Mouse (Mus musculus): ENCODE data around the gene Ccdc177.

Gene Ccdc177

DNA sequence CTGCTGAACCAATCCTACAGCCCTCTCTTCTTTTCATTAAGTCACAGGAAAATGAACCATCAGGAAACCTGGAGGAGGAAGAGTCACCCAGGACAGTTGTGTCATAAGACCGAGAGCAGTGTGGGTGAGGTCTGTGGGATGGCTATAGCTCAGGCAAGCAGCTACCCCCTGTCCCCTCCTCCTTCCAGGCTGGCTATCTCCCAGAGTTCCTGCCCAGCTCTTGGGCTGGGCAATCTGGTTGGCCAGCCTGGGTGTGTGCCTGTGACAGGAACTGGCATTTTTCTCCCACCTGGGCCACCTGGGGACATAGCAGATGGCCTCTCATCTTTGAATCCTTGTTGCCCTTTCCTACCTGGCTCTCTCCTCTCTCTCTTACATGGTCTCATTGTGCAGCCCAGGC, 23.4 kb upstream of the Ccdc177 start:
- no peak for DNase-seq

DNA sequence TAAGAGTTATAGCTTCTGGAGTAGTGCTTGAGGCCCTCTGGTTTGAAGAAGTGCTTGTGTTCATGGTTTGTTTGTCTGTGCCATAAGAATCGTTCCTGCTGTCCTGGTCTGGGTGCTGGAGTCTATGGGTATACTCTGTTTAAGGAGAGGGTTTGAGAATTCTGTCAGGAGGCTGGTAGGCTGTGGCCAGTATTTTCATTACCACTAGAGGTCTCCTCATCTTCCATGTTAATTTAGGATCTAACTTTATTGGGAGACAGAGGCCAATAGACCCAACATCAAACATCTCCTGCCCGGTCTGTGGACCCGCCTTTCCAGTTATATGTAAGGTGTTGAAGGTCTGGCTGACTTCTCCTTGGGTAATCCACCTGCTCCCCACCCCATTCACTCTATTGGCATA, 22.4 kb upstream of the Ccdc177 start:
- peak; percentile 32 for DNase-seq

DNA sequence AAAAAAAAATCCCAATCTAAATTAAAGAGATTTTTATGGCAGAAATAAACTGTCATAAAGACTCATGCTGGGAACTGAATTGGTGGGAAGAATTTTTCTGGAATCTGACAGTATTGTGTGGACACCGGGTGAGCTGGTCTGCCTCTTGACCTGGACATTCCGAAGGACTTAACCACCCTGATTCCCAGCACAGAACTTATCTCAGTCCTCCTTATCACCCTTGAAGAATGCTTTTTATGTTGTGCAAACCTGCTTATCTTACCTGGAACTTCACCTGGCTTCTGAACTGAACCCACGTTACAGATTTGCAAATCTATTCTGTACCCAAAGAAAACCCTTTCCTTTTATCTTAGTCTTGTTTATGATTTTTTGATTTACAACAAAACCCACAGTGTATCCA, 21.7 kb upstream of the Ccdc177 start:
- DNase-seq = no peak

DNA sequence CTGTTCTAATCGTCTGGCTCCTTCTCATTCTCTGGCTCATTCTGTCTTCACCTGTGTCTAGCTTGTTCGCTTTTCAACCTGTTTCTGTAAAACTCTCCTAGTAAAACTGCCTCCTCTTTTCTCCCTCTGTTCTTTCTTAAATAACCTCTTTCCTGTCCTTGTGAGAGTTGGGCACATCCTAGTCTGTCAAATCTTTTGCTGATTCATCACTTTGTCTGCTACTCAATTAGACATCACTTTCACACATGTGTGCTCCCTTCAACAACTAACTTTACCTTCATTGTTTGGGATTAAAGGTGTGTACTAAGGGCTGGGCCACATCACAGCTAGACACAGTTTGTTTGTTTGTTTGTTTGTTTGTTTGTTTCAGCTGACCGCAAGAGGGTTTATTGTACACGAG, 19.3 kb upstream of the Ccdc177 start:
- DNase-seq = no peak

DNA sequence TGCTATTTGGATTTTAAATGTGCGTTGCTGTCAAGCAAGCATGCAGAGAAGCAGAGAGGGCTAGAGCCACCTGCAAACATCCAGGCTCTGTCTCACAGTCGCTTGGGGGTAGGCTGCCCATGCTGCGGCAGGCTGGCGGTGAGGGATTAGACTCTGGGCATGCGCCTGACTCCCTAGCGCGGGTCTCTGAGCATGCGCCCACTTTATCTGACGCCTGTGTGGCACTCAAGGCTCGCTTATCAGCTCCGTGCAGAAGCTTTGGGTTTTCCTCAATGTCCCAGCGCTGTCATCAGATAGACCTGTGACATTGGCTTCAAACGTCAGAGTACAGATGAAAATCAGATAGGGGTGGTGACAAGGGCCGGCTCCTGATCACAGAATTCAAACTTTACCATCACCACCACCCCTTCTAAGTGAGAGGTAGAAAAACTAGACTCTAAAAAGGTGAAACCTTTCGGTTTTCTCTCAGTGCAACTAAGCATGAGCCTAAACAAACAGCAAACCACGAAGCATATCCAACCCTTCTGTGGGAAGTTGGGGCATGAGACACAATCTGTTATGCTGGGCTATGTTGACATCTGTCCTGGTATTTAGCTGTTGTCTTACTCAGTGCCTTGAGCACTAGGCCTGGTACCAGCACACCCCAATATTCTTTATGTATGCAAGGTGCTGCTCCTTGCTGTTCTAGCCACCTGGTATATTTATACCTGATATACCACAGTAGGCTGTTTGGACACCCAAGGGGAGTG, 17.9 kb upstream of the Ccdc177 start:
- no peak for DNase-seq

DNA sequence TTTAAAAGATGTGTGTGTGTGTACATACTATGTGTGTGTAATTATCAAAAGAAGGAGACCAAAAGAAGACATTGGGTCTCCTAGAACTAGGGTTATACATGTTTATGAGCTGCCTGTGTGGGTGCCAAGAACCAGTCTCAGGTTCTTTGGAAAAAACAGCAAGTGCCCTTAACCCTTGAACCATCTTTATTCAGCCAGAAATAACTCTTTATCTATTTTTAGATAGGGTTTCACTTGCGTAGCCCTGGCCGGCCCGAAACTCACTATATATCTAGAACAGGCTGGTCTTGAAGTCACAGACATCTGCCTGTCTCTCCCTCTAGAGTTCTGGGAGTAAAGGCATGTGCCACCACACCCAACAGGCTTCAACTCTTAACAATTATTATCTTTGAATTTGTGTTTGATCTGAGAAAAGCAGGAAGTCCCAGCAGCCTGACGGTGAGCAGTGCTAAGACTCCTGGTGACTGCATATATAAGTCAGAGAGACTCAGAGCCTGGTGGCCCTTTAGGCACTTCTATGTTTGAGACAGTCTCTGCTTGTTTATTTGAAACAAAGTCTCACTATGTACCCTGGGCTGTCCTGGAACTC, 15.7 kb upstream of the Ccdc177 start:
- DNase-seq = no peak

DNA sequence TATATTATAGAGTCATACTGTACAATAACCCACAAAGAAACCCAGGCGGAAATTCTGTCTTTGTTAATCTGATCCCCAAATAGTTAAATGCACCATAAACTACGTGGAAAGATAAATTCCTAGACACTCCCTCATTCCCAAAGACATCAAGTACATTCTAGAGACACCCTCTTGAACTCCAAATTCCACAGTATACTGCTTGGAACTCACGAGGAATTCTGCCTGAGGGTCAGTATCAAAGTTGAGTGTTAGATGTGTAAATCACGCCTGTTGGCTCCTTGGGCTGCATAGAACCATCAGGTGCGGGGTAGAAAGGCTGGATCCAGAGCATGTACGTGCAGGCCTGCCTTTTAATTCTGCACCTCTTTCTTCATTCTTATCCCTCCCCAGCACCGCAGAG, 14.3 kb upstream of the Ccdc177 start:
- DNase-seq = no peak

DNA sequence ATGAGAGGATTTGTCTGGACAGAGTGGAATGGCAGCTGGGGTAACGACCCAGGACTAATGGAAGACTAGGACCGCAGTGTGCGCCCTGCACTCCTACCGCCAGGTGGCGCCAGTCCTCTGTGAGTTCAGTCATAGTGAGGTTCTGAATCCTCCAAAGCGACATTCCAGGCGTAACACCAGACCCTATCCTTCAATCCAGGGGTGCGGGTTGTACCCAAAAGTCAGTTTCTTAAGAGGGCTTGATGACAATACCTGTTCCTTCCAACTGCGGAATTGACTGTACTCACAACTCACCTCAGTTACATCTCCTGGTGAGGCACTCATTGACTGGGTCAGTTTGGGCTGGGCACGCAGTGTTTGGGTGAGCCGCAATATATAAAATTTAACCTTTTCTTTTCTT, 9.2 kb upstream of the Ccdc177 start:
- peak; percentile 86 for DNase-seq

DNA sequence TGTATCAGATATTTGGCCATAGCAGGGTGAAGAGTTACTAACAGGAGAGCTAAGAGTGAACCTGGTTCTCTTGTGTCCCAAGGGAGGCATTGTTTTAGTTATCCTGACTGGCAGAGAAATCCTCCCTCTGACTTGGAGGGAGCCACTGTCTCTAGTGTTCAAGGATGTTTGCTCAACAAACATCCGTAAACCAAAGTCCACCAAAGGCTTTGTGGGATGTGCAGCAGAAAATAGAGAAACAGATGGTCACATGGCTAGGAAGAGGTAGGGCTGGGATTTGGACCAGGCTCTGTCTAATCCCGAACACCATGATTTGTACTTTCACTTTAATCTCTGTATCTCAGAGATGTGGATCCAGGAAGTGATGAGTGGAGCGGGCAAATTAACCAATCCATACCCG, 3.6 kb upstream of the Ccdc177 start:
- no peak for DNase-seq

DNA sequence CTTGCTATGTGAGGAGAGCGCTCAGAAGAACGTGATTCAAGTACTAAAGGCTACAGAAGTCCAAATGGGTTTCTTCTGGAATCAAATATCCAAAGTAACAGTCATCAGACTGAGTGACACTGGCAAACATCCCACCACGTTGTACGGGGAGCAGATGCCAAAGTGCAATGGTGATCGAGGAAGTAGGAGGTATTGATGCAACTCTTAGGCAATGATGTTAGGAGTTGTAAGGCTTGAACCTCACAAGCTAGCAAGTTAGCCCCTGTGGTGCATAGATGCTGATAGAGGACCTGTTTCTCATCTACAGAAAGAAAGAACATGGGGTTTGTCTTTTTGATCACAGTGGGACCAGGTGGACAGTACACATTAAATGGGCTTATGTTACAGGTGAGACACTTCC, 2.5 kb upstream of the Ccdc177 start:
- DNase-seq = no peak

DNA sequence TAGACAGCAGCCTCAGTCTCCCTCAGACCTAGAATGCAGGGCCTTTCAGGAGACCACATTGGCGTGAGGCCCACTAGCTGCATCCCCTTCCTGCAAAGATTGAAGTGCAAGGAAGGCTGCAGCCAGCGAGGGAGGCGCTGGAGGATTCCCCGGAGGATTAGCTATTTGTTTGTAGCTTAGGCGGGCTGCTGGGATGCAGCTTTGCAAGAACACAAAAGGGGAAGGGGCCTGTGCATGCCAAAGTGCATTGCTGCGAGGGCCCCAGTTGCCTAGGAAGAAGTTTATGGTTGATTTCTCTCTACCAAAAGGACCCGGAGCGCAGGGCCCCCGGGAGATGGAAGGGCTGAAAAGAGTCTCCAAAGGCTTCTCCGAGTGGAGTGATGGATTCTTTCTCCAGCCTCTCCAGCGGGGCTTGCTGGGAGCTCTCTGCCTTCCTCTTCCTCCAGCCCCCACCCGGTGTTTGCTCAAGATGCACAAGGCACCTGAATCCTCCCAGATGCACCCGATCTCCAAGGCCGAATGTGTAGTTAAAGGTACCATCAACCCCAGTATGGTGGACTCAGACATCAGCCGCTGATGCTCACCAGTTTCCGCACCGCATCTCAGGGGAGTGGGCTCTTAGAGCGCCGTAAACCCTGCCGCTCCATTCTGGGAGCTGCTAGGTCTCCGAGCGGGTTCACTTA, 633 bp downstream of the Ccdc177 start:
- peak; percentile 9 for DNase-seq

DNA sequence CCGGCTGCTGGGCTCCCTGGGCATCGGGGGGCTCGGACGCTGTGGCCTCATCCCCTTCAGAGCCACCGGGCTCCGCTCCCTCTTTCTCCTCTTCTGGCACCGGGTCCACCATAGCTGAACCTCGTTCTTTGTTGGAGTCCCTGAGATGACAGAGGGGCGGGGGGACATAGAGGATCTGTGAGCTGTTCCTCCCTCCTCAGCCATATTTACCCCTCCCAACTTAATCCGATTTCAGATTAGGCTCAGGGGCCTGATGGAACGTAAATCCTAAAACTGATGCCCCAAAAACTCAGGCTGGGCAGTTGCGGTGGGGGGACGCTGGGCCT, 1.1 kb downstream of the Ccdc177 start:
- no peak for DNase-seq

DNA sequence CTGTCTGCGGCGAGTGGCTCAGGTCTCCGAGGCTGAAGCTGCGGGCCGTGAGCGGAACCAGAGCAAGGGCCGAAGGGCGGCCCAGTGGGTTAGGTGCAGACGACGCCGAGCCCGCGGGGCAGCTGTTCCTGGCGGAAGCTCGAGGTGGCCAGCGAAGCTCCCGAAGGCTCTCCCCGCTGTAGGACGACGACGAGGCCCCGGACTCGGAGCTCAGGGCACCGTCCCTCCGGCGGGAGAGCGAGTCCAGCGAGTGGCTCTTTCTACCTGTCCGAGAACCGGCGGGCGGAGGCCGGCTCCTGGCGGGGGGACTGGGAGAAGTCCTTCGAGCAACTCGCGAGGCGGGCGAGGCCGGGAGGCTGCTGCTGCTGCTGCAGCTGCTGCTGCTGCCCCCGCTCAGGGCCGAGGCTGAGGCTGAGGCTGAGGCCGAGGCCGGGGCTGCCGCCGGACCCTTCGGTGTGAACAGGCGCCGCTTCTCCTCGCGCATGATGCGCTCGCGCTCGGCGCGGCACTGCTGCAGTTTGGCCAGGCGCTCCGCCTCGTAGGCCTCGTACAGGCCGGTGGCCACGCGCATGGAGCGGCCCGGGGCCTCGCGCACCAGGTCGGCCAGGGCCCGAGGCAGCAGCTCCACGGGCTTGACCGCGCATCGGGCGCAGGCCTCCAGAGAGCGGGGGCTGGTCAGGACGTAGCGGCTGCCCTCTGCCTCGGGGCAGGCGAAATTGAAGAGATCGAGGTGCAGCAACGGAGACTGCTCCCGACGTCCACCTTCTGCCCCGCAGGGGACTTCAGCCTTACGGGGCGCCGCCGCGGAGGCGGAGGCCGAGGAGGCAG, 1.7 kb downstream of the Ccdc177 start:
- DNase-seq = no peak

DNA sequence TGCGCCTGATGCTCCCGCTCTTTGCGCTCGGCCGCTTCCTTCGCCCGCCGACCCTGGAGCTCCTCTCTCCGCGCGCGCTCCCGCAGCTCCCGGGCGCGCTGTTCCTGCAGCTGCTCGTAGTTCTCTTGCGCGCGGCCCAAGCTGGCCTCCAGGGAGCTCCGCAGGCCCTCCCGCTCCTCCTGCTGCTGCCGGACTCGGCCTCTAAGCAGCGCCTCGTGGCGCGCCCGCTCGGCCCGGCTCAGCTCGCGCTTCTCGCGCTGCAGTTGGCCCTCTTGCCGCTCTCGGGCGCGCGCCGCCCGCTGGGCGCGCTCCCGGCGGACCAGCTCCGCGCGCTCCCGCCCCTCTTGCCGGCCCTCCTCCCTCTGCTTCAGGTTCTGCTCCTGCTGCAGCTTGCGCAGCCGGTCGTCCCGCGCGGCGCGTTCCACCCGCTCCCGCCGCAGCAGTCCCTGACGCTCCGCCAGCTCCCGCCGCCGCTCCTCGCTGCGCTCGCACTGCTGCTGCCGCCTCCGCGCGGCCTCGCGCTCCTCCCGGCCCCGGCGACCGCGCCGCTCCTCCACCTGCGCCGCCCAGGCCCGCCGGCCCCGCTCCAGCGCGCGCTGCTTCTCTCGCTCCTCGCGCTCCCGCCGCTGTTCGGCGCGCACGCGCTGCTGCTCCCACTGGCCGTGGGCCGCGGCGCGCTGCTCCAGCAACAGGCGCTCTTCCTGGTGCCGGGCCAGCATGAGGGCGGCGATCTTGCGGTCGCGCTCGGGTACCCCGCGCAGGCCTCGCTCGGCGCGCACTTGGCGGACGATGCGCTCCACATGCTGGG, 2.5 kb downstream of the Ccdc177 start:
- peak; percentile 83 for DNase-seq

DNA sequence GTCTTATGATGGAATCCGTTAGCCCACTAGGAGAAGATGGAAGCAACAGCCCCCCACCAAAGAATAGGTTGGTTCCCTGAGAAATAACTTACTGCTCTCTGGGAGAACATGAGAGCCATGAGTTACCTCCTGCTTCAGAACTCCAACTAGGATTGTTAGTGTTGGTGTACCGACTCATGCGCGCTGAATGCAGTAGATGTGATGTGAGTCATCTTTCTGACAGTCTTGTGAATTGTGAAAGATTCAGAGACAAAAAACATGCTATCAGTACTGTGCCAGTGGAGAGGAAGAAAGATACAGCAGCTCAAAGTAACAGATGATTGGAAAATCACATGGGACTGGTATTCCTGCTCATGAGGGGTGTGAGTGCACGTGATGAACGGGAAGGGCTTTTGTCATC, 8.9 kb downstream of the Ccdc177 start:
- DNase-seq = no peak

DNA sequence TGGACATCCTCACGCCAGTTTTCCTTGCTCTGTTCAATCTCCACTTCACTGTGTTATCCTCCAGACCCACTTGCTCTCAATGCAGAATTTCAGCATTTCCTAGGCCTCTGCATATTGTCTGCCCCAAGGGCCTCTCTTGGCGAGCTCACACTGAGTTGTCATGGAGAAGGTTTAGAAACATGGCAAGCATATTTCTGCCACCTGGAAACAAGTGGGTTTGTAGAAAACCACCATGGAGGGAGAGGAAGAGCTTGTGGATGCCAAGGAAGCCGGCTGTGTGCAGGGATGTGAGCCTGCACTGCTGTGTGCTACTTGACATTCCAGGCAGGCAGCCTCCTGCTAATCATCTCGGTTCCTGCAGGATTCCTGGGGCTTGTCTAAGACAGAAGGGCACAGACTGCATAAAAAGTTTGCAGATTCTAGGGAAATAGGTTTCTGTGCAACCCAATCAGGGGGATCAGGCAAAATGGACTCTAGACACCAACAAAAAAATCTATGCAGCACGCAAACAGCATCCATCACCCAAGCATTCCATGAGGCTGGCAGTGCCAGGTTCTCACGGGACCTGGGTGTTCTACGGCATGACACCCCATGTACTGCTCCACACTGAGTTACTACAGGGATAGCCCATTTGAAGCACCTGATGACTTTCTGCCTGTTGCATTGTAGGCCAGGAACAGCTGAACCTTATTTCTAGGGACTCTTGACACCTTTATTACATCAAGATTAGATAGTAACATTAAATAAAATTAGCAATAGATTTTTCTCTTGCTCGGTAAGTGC, 14.3 kb downstream of the Ccdc177 start:
- DNase-seq = no peak

DNA sequence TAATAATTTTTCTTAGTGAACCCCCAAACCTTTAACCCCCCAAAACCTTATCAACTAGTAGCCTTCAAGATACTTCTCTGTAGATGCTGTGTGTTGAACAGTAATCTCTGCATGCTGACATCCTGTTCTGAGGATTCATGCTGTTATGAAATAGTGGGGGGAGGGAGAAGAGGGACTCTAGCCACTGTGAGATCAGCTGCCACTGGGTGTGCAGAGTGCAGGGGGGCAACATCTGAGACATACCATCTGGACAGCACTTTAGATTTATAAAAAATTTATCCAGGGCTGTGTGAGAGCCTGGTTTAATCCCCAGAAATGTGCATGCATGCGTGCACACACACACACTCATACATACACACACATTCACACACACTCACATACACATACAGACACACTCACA, 15.9 kb downstream of the Ccdc177 start:
- no peak for DNase-seq

DNA sequence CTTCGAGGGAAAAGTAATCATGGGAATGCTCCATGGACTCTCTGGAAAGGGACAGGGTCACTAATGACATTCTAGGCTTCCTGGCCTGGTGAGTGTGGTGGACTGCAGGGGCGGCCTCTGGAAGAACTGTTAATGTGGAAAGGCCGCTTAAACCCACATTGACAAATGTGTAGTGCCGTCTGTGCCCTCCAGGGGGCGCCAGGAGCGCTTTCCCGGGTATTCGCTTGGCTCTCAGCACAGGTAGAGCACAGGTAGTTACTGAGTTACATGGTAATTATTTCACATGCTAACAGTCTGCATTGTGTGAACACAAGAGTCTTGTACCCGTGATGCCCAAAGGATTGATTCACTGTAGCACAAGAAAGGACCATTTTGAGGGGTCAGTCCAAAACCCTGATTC, 21.0 kb downstream of the Ccdc177 start:
- DNase-seq = peak; percentile 62

DNA sequence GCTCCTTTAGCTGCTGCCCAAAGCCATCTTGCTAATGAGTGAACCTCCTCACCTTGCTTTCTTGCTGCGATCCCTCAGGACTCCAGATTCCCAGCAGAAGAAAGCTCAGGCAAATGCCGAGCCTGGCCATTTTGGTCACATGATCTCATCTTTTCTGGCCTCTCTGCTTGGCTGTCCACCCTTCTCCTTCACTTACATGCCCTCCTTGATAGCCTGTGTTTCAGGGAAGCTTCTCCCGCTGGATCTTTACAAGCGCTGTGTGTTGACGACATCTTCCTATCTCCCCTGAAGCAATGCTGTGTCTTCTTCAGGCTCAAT, 23.2 kb downstream of the Ccdc177 start:
- DNase-seq = no peak

DNA sequence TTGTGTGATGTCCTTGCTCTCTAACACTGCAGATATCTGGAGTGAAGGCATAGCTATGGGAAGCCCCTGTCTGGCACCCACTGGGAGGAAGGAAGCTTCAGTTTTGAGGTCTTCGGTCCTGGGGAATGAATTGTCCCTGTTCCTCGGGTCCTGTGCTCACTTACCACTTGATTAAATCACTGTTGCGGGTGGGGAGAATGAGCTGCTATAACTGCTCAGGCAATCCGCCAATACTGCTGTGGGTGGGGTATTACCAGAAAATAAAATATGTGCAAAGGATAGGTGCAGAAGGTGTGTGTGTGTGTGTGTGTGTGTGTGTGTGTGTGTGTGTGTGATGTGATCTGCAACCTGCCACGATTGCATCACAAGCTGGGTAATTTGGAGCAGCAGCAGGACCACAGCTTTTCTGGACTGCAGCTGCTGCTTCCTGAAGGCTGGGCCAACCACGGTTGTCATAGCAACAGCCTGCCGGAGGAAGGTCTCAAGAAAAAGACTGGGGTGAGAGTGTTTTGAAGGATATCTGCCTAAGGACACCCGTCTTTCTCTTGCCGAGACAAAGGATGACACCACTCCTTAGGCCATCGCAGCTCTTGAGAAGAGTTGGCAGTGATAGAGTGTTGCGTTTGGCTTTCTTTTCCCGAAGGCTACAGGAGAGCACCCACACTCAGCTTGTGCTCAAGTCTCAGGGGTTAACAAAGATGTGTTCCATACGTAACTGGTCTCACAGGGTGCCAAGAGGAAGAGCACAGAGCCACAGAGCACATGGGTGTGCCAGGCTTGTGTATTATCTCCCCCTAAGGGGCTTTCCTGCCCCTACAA, 23.8 kb downstream of the Ccdc177 start:
- DNase-seq = no peak
